Mouse (Mus musculus) hematopoietic stem cell, adult 5-6 weeks (primary cell): ENCODE data around the gene Cyp26b1. TPM values are rescaled to one million over a fixed set of nuclear protein-coding genes. Genes with fewer than 3 reads are reported as not detected.

ENCODE experiments used
- ATAC-seq, 2 experiments: fragments of 125-278 bp in 1 of 2; replicated peaks in 1 of 2; 2 replicates each; pipeline ENCODE4 v1.8.0; 2016 to 2017; ENCODE audit warnings: inconsistent platforms in 2 of 2, mild to moderate bottlenecking in 2 of 2, moderate number of reproducible peaks in 2 of 2, low read depth in 1 of 2, moderate TSS enrichment in 1 of 2; ENCODE audit not compliant: low FRiP score in 2 of 2, poor library complexity in 2 of 2, severe bottlenecking in 2 of 2, insufficient read depth in 1 of 2, low TSS enrichment in 1 of 2
- total RNA-seq: library from RNA; stranded (forward); fragments of 172-1452, 232-1000 nt; gene quantifications from 2 replicates; pipeline ENCODE4 v1.2.3, GENCODE M21; 2017

Gene Cyp26b1
- total RNA-seq, 1 experiment from 2014 or later: 0.55 TPM

GRCm38 (mm10) chr6:84577898-84578297, 15.8 kb downstream of the Cyp26b1 start:
- ATAC-seq: no peak

DNA sequence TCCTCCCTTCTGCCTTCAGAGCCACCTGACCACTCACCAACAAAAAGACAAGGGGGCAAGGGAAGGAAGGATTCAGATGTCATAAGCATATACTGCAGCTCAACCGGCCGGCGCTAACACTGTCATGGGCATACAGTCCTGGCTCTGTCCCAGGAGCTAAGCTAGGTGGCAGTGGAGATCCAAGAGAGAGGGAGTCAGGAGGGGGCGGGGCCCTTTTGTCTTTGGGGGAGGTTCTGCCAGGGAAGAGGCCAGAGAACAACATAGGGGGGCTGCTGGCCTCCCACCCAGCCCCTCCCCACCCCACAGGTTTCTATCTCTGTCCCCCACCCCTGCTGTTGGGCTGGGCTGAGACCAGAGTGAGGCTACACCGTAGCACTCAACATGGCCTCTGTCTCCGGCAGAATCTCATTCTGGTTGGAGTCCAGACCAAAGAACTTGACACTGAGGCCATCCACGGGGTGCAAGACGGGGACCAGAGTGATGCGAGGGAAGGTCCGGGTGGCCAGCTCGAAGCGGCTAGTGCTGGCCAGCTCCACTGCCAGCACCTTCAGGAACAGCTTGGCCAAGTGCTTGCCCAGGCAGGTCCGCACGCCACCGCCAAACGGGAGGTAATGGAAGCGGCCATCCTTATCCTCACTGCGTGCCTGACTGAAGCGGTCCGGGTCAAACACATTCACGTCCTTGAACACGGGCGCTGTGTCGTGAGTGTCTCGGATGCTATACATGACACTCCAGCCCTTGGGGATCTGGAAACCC, 19.6 kb downstream of the Cyp26b1 start:
- no peak for ATAC-seq

- 0 out of 4 replicates have a peak, but pooled peaks of 1 of the 2 experiments have one; percentile 1 for ATAC-seq
Measured at GRCm38 (mm10) chr6:84570039-84570438, 23.7 kb downstream of the Cyp26b1 start.

GRCm38 (mm10) chr6:84569590-84569989, 24.1 kb downstream of the Cyp26b1 start:
- ATAC-seq: peak; percentile 33 to 68; a peak in 3 of 4 replicates

DNA sequence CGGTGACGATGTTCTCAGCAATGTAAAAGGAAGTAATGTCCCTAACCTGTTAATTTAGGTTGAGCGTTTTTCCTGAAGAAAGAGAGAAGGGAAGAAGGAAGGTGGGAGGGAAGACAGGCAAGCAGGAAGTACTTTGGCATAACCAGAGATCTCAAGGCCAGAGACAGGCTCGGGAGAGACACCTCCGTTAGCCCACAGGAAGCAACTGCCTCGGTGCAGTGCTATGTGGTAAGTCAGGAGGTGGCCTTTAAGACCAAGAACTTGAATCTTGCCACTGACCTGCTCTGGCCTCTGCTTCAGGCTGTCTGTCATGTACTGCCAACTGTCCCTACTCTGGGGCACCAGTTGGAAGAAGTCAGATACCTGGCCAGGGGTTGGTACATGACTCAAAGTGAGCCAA, 24.8 kb downstream of the Cyp26b1 start:
- ATAC-seq: 0 out of 4 replicates have a peak, but pooled peaks of 1 of the 2 experiments have one; percentile 29

DNA sequence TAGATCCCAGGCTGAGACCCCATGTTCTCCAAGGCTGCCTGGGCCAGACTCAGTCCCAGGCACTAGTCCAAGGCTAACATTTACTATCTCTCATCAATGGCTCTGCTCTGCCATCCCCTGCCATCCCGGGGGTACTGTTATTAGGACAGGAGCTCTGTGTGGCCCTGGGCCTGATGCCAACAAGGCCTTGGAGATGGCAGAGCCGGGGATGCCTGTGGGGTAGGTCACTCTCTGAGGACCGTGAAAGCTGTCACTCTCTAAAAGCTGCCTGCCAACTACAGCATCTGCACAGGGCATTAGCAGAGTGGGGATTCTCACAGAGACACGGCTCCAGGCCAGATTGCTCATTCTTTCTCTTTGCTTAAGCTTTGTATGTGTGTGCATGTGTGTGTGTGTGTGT, 26.0 kb downstream of the Cyp26b1 start:
- no peak for ATAC-seq

- no peak for ATAC-seq
Measured at GRCm38 (mm10) chr6:84566825-84567224, 26.9 kb downstream of the Cyp26b1 start.

GRCm38 (mm10) chr6:84565245-84565644, 28.5 kb downstream of the Cyp26b1 start:
- no peak for ATAC-seq

DNA sequence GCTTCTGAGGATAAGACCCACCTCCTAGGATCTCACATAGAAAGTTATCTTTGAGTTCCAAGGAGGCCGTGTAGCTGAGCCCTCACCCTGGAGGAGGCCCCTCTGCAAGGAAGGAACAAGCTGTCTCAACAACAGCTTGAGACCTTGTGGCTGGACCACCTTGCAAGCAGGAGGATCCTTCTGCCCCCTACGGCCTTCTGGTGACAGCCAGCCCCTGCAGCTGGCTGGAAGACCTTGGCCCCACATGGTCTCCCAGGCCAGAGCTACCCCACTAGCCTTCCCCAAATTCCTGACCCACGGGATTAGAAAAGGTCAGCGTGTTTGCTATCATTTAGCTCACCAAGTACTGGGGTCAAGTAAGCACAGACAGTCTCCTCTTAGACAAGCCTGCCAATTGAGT, 30.8 kb downstream of the Cyp26b1 start:
- no peak for ATAC-seq

- ATAC-seq: no peak
Measured at GRCm38 (mm10) chr6:84561171-84561570, 32.5 kb downstream of the Cyp26b1 start.

- ATAC-seq: peak; percentile 46 to 65
Measured at GRCm38 (mm10) chr6:84549852-84550437, 43.8 kb downstream of the Cyp26b1 start.

DNA sequence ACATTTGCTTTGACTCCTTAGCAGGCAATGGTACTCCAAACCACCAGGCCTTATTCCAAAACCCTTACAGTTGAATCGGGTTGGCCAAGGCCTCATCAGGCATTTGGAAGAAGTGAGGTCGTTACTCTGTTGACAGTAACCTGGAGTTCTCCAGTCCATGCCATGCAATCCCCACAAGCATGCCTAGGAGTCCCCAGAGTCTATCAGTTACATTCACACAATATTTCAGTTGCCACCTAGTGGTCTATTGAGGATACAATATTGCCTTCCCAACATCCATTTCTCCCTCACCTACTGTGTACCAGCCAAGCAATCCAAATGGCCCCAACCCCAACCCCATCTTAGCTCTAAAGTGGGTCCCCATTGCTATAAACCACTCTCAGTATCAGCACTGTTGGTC, 48.3 kb downstream of the Cyp26b1 start:
- ATAC-seq: peak; percentile 63 to 64; a peak in 3 of 4 replicates

GRCm38 (mm10) chr6:84544359-84544758, 49.3 kb downstream of the Cyp26b1 start:
- ATAC-seq: no peak

DNA sequence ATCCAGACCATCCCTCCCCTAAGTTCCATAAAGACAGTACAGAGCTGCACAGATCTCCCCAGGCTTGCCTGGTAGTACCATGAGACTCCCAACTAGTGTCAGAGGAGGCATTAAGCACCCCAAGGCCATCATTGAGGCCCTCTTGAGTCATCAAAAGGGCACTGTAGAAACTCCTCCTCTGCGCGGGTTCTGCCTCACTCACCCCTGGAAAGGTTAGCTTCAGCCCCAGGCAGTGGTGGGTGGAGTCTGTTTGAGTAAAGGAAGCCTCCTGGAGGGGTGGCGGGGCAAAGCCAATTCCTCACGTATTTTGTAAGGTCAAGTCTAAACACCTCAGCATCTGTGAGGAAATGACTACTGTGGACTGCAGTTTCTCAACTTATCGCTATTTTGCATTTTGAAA, 50.2 kb downstream of the Cyp26b1 start:
- no peak for ATAC-seq

GRCm38 (mm10) chr6:84539924-84540323, 53.8 kb downstream of the Cyp26b1 start:
- ATAC-seq: peak; percentile 42 to 52; a peak in 3 of 4 replicates

DNA sequence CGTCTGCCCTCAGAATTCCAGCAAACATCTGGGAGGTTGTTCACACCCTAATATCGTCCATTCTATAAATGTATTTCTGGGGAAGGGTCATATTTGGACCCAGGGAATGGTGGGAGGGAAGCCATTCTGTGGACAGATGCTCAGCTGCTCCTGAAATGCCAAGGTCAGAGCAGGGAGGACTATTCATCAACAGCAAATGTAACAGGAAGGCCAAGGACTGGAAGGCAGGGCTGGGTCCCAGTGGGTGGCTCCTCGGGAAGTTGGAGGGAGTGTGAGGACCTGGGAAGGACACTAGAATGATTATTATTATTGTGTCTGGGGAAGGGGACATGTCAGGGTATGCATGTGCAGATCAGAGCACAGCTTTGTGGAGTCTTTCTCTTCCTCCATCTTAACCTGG, 55.0 kb downstream of the Cyp26b1 start:
- ATAC-seq: no peak

DNA sequence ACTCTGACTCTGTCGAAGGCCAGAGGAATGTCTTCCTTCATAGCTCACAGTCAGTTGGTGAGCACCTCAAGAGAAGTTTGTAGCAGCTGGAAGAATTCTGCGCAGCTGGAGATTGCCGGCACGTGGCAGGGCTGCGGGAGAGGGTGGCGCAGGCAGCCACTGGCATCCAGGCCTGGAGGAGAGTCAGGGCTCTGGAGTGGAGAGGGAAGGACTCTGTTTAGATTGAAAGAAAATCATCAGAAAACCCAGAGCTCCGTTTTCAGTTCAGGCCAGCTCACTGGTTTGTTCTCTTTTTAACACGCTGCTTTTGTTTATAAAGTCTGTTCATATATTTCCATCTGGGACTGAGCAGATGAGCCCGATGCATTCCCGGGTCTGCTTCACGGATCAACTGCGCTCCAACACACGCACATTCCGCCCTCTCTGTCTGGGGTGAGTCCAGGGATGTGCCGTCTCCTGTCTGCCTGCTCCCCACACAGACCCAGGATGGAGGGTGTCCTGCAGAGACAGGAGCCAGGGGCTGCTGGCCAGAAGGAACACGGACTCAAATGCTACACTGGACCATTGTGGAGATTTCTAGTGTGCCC, 56.0 kb downstream of the Cyp26b1 start:
- ATAC-seq: no peak

GRCm38 (mm10) chr6:84534944-84535343, 58.8 kb downstream of the Cyp26b1 start:
- ATAC-seq: no peak
